Mouse (Mus musculus): ENCODE data around the gene Trpm3.

- TF ChIP-seq CTCF (IDR thresholded peaks at IDR 0.05; ENCODE audit: borderline replicate concordance, insufficient read depth, low read depth, low read length) (no peak), POLR2A (IDR thresholded peaks at IDR 0.05; ENCODE audit: borderline replicate concordance, insufficient read depth, low read length) (no peak)
Measured at GRCm38 (mm10) chr19:22882670-22883111, 743.8 kb downstream of the Trpm3 start.

Measured in cerebellum, adult 2 months (tissue).